Mouse (Mus musculus): ENCODE measurements at regions not wholly inside any gene's neighbourhood (a gene's known extent, or its start where the extent isn't known, plus 50 kb on each side); places are given as distances from the start of the nearest gene placed in this dataset.

GRCm38 (mm10) chr8:46931267-46931666 is 55.4 kb upstream of the Enpp6 start:
- no peak overlapping the region for H3K4me3 ChIP-seq
- WGBS, result 89% methylated on average over 6 of the region's 6 CpGs
- ATAC-seq (ENCODE audit: low read depth), result no peak

GRCm38 (mm10) chr8:46933256-46933655 is 53.4 kb upstream of the Enpp6 start:
- H3K36me3 ChIP-seq, result no peaks in the 10 kb centered on the region
- no peaks in the 10 kb centered on the region for H3K27me3 ChIP-seq
- no peaks in the 10 kb centered on the region; the same call in 1 of the 2 replicates for H3K4me1 ChIP-seq (replicated peaks)
- H3K9me3 ChIP-seq, result no peaks in the 10 kb centered on the region
- H3K27ac ChIP-seq (replicated peaks), result no peak overlapping the region
- H3K4me2 ChIP-seq, result no peak overlapping the region
- H3K4me3 ChIP-seq, result no peak overlapping the region
- H3K9ac ChIP-seq, result no peak overlapping the region
- ATAC-seq (ENCODE audit: low read depth), result no peak

More at GRCm38 (mm10) chr8:46931267-46931666, 55.4 kb upstream of the Enpp6 start:
- Histone ChIP-seq H3K36me3 (no peaks in the 10 kb centered on the region), H3K27ac (replicated peaks) (no peak overlapping the region), H3K9me3 (no peaks in the 10 kb centered on the region), H3K4me2 (no peak overlapping the region), H3K27me3 (no peaks in the 10 kb centered on the region), H3K4me1 (replicated peaks) (no peaks in the 10 kb centered on the region; the same call in 1 of the 2 replicates), H3K9ac (no peak overlapping the region)

DNA sequence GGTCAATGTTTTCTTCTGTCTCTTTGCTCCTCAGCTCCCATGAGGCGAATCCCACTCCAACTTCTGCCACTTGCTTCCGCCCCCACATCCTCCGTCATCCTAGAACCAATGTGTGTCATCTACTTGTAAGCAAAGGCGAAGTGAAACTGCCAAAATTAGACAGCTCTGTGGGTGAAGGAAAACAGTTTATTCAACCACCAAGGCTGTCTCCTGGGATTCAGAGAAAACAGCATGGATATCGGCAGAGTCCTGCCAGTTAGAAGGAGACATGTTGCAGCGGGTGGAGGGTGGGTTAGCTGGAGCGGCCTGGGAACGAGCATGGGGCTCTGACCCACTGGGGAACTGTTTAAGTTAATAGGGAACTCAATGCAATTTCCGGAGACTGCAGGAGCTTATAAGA is 52.4 kb upstream of the Enpp6 start:
- H3K9me3 ChIP-seq, result no peaks in the 10 kb centered on the region
- no peaks in the 10 kb centered on the region; the same call in 1 of the 2 replicates for H3K4me1 ChIP-seq (replicated peaks)
- no peak for ATAC-seq (ENCODE audit: low read depth)
- no peaks in the 10 kb centered on the region for H3K36me3 ChIP-seq
- H3K4me2 ChIP-seq, result no peak overlapping the region
- WGBS, result 88% methylated on average over 9 of the region's 9 CpGs
- no peak overlapping the region for H3K4me3 ChIP-seq
- no peak overlapping the region for H3K27ac ChIP-seq (replicated peaks)
- no peak overlapping the region for H3K9ac ChIP-seq
- H3K27me3 ChIP-seq, result no peaks in the 10 kb centered on the region

DNA sequence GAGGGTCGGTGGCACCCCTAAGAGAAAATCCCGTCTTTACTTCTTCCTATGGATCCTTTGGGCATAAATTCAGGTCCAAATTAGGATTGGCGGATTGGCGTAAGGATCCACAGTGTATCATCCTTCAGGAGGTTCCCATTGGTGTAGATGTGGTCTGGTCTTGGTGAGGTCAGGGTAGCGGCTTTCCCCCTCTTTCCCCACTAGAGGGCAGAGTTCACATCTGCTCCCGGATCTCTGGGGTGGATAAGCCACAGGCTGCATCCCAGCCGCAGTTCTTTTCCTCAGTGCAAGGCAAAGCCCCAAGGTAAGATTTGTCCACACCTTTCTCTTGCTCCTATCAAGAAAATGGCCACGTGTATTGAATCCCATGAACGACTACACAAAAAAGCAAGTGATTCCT is 51.8 kb upstream of the Enpp6 start:
- Histone ChIP-seq H3K4me1 (replicated peaks) (no peaks in the 10 kb centered on the region; the same call in 1 of the 2 replicates), H3K36me3 (no peaks in the 10 kb centered on the region), H3K9me3 (no peaks in the 10 kb centered on the region), H3K4me2 (no peak overlapping the region), H3K4me3 (no peak overlapping the region), H3K27me3 (no peaks in the 10 kb centered on the region), H3K27ac (replicated peaks) (no peak overlapping the region), H3K9ac (no peak overlapping the region)
- ATAC-seq (ENCODE audit: low read depth), result no peak
- 24% methylated on average over 9 of the region's 9 CpGs for WGBS

- WGBS, result 35% methylated on average over 8 of the region's 8 CpGs
- no peak overlapping the region; the same call in 1 of the 2 replicates for H3K9ac ChIP-seq
- ATAC-seq (ENCODE audit: low read depth), result no peak
- no peak overlapping the region for H3K4me3 ChIP-seq
- no peaks in the 10 kb centered on the region for H3K36me3 ChIP-seq
- no peaks in the 10 kb centered on the region; the same call in 1 of the 2 replicates for H3K4me1 ChIP-seq (replicated peaks)
- peak overlapping the region; percentile 28 for H3K4me2 ChIP-seq
- H3K27ac ChIP-seq (replicated peaks), result no peak overlapping the region
- H3K9me3 ChIP-seq, result no peaks in the 10 kb centered on the region
- H3K27me3 ChIP-seq, result no peaks in the 10 kb centered on the region
Observed at GRCm38 (mm10) chr8:46936039-46936438, 50.6 kb upstream of the Enpp6 start.

All from neural tube, embryonic 13.5 days (tissue).